Mouse (Mus musculus) splenic B cell, adult 2 months (primary cell): ENCODE measurements around the gene Cadps2.

Experiments used
- DNase-seq: peaks from one replicate; pipeline ENCODE4 v3.0.0-alpha.2; 2011; ENCODE audit warnings: low read depth, low spot score
- H3K27me3 ChIP-seq: 2 replicates; pipeline ENCODE4 v1.6.1; 2012; ENCODE audit warnings: mild to moderate bottlenecking, low read length, moderate library complexity, mixed read lengths; ENCODE audit not compliant: control insufficient read depth, poor library complexity, insufficient read depth, severe bottlenecking
- H3K36me3 ChIP-seq: 2 replicates; pipeline ENCODE4 v1.6.1; 2012; ENCODE audit warnings: mild to moderate bottlenecking, low read length, moderate library complexity, mixed read lengths; ENCODE audit not compliant: control insufficient read depth, poor library complexity, insufficient read depth, severe bottlenecking

Gene Cadps2

DNA sequence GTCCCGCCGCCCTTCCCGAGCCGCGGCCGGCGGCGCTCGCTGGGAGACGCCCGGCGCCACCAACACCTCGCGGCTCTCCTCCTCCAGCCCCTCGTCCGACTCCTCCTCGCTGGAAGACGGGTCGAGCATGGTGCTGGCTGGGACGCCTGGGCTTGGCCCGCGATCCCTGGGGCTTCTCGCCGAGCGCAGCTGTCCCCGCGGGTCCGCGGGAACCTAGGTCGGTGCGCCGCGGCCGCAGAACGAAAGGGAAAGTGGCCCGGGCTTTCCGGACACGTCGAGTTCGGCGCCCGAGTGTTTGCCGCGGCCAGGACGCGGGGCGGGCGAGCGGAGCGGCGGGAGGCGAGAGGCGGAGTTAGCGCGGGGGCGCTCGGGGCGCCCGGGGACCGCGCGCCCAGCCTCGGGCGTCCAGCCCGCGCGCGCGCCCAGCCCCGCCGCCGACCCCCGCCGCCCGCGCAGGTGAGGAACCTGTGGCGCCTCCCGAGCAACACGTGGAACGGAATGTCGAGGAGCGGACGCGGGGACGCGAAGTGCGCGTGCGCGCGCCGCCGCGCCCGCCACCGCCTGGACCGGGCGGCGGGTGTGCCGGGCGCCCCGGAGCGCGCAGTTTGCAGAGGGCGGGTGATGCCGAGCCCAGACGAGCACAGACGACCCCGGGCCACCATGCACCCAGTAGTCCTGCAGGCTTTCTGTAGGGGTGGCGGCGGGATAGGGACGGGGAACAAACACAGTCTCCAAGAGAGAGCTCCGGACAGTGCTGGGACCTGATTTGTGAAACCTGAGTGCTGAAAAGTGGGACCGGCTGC, at the start of gene Cadps2:
TSS of gene Cadps2 (minus strand) at position 413 of the 803 bp plus-strand sequence.
- DNase-seq: no peak
- H3K36me3 ChIP-seq: no peaks in the 10 kb centered on the region
- H3K27me3 ChIP-seq: no peaks in the 10 kb centered on the region

DNA sequence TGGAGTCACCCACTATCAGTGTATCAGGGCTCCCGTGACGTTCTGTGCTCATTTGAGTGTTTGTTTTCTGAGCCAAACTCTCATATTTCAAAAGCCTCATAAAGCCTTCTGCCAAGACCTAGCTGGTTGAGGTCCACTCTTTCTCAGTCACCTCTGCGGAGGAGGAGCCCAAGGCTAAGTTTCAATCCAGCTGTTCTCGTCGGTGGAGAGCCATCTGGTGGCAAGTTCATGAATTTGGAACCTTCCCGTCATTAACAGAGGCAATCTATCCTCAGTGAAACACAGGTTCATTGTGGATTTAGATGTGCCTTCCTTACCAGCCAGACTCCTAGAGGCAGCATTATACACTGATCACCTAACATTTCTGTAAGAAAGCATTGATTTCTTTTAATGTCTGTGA, 47.2 kb upstream of the Cadps2 start:
- Histone ChIP-seq H3K36me3 (no peaks in the 10 kb centered on the region), H3K27me3 (no peaks in the 10 kb centered on the region)
- no peak for DNase-seq

DNA sequence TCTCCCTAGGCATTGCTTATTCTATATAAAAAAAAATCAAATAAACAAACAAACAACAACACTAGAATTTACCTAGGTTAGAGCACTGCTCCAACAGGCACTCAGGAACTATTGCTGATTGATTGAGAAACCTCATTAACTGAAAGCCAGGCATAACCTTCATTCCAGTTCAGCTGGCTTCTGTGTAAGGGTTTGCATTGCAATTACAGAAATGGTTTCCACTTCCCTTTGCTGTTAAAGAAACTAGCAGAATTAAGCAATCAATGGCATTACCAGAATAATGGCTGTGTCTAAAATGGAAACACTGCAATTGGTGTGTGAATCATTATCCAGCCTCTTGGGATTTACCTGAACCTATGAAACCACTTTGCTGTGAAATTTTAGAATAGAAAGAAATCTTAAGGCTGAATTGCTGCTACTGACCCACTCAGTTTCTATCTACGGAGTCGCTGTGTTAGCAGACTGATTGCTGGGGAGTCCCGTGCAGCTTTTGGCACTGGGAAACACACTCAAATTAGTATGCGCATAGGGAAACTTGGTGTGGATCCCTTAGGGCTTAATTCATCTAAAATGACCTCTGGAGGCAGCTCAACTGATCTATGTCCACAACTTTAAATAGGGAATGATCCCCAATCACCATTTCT, 37.7 kb upstream of the Cadps2 start:
- DNase-seq: no peak
- Histone ChIP-seq H3K36me3 (no peaks in the 10 kb centered on the region), H3K27me3 (no peaks in the 10 kb centered on the region)

DNA sequence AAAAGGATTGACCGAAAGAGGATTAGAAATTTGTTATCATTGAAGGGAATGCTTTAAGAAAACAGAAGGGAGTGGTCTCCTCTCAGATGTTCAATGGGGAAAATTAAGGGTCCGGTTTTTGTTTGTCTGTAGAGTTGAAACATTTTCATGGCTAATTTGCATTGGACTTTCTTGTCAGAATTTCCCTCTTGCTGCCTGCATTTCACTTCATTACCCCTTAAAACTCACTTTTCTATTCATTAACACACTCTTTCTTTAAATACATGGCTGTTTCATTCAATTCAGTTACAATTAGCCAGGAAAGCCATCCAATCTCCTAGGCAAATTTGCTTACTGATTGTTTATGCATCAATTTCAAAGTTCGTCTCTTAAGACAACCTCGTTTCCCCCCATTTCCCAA, 37.1 kb upstream of the Cadps2 start:
- Histone ChIP-seq H3K27me3 (no peaks in the 10 kb centered on the region), H3K36me3 (no peaks in the 10 kb centered on the region)
- no peak for DNase-seq

DNA sequence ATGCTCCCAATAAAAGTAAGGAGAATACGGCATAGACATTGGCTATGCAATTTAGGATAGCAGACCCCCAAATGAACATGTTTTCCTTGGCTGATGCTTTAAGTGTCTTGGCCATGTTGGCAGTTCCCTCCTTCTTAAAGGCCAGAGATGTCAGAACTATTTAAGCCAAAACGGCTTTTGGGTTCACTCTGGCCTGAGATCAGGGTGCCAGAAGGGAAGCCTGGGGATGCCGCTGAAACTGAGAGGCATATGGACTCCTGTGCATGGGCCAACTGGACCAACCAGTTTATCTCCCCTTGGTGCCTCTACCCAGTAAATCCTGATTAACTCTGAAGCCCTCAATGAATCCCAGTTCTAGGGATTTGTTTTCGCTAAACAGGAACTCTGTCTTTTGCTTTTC, 34.6 kb upstream of the Cadps2 start:
- no peaks in the 10 kb centered on the region for H3K27me3 ChIP-seq
- DNase-seq: no peak
- H3K36me3 ChIP-seq: no peaks in the 10 kb centered on the region

DNA sequence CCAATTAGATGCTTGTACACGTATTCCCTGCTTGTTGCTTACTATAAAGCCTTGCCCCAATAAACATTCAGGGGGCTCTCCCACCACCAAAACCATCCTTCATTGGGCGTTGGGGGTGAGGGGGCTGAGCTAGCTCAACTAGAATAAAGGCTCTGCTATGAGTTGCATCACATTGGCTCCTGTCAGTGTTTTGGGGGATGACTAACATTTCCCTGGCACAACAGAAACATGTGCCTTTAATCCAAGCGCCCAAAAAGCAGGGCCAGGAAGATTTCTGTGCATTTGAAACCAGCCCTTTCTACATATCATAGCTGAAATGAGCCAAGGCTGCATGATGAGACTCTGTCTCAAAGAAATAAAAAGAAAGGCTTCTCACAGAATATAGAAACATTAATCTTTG, 34.0 kb upstream of the Cadps2 start:
- Histone ChIP-seq H3K27me3 (no peaks in the 10 kb centered on the region), H3K36me3 (no peaks in the 10 kb centered on the region)
- no peak for DNase-seq

DNA sequence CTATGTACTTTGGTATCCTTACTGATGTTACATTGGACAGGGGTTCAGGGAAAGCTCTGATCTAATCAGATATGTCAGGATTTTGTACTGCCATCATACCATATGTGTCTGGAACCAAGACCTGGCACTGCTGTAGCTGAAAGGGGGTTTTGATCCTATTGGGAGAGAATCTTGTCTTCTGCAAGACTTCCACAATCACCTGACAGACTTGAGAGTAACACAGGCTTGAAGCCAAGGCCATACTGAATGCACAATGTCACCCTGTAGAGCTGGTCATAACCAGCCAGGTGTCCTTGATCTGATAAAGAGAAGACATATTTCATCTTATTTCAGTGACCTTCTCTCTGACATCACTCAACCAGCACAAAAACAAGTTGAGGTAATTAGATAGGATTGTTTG, 30.8 kb upstream of the Cadps2 start:
- H3K27me3 ChIP-seq: no peaks in the 10 kb centered on the region
- no peaks in the 10 kb centered on the region for H3K36me3 ChIP-seq
- DNase-seq: no peak

DNA sequence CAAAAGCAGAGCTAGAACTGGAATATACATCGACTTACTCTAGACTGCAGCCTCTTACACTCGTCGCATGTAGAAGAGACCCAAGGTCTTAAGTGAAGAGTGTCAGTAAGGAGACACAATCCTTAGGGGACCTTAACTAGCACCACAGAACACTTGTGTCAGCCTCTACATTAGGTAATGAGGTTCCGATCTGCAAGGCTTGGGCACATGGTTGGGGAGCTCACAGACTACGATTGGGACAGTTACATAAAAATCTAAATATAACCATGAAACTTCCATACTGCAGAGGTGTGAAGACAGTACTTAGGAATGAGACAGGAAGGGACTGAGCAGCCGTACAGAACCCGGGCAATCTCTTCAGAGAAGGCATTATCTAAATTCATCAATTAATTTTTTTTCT, 27.1 kb upstream of the Cadps2 start:
- H3K27me3 ChIP-seq: no peaks in the 10 kb centered on the region
- no peaks in the 10 kb centered on the region for H3K36me3 ChIP-seq
- DNase-seq: no peak

DNA sequence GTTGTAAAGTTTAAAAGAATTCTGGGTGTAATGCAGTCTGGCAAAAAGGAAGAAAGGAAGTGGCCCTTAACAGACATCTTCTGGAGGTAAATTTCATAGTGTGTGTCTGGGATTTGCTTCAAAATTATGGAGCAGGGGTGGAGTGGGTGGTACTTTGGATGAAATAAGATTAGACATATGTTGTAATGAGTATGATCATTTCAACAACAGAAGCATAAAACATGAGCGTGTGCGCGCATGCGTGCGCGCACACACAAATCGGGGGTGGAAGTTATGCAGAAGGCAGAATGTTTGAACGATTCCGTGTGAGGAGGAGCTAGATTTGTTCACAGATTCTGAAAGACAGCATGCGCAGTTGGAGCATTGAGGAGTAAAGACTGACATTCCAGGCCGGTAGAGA, 14.2 kb upstream of the Cadps2 start:
- H3K36me3 ChIP-seq: no peaks in the 10 kb centered on the region
- no peak for DNase-seq
- no peaks in the 10 kb centered on the region for H3K27me3 ChIP-seq

DNA sequence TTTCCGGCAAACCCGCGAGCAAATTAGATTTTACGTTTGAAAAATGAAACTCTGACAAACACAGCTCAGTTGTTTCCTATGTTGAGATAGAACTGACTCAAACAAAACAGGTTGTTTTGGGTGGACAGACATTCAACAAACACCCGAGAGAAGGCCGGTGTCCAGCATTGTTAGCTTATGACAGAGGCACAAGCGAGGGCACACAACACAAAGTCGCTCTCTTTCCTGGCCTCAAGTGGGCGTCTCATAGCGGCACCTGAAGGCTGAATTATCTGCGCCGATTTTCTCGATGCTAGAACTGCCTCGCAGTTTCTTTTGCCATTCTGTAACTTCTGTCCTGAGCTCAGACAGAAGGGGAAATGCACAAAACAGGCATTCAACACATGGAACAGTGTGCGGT, 780 bp upstream of the Cadps2 start:
- no peaks in the 10 kb centered on the region for H3K36me3 ChIP-seq
- DNase-seq: no peak
- H3K27me3 ChIP-seq: no peaks in the 10 kb centered on the region

DNA sequence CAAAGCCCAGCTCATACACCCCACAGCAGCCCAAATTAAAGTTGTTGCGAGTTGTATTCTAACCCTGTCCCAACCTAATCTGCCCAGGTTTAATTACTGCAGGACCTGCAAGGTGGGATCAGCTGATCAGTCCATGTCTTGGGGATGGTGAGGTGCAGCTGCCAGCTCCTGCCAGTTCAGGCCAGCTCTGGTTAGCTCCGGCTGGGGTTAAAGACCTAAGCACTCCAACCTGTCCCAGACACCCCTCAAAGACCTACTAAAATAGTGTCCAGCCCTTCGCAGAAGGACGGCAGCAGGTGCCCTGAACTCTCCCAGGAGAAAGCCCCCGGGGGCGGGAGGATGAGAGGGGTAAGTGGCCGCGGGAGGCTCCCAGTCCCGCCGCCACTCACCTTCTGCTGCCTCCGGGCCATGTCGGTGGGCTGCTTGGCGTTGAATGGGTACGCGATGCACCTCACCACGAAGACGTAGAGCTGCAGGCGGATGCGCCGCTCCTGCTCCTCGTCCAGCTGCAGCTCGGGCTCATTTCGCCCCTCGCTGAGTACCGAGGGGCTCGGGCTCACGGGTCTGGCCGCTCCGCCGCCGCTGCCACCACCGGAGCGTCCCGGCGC, 716 bp downstream of the Cadps2 start:
- DNase-seq: no peak
- no peaks in the 10 kb centered on the region for H3K27me3 ChIP-seq

DNA sequence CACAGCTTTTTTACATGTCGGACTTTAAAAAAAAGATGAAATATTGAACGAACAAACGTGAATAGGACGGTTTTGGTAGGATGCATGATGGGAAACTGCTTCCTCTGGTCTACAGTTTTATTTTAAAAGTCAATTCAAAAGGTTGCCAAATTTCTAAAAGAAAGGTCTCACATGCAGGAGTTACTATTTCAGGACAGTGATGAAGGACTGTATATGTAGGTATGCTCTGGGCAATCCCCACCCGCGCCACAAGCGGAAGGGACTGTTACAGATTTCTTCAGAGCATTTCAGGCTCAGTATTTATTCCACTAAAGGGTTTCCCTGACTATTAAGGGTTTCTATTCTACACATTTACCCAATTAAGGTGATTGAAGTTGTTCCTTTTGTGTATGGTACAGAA, 1.6 kb downstream of the Cadps2 start:
- no peaks in the 10 kb centered on the region for H3K36me3 ChIP-seq
- no peaks in the 10 kb centered on the region for H3K27me3 ChIP-seq
- no peak for DNase-seq

More for the DNA sequence above, 716 bp downstream of the Cadps2 start:
- H3K36me3 ChIP-seq: no peaks in the 10 kb centered on the region

DNA sequence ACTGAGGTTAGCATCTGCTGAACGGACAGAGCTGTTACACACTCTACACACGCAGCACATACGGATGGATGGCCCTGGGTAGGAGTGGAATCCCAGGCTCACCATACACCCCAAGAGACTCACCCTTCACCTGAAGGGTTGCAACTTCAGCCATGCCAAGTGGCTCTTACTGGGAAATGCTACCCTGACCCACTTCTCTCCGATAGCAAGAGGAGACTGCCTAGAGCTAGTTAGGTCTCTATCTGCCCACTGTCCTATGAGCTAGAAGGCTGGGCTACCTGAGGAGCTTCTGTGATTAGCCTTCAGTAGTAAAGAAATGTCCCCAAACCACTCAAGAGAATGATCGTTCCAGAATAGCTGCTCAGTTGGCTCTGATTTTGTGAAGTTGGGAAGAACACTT, 2.1 kb downstream of the Cadps2 start:
- H3K36me3 ChIP-seq: no peaks in the 10 kb centered on the region
- DNase-seq: no peak
- H3K27me3 ChIP-seq: no peaks in the 10 kb centered on the region

DNA sequence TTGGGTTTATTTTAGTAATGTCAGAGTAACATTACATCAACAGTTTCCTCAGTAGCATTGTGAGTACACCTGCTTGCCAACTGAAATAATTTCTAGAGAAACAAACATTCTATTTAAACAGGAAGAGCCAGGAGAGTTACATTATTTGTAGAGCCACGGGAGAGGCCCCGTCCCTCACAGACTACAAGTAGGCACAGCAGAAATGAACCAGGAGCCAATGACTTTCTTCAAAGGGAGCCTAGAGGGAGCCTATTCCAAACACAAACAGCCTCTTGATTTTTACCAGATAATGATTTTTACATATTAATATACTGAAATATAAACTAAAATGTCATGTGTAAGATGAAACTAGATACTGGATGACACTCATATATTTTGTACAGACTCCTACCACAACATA, 2.5 kb downstream of the Cadps2 start:
- Histone ChIP-seq H3K27me3 (no peaks in the 10 kb centered on the region), H3K36me3 (no peaks in the 10 kb centered on the region)
- DNase-seq: no peak

DNA sequence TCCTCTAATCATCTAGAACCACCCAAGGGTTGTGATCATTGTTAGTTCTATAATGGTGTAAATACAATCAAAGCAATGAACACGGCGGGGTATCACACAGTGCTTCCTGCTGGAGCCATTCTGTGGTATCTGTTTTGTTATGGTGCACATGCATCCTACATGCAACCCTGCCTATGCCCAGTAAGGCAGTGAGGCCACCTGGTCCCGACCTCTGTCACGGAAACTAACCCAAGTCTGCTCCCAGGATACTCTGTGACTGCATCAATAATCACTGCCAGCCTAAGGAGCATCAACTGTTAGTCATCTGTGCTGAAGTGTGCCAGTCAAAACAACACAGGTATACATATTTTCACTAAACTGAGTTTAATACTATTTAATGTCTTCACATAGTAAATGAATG, 3.7 kb downstream of the Cadps2 start:
- no peaks in the 10 kb centered on the region for H3K36me3 ChIP-seq
- DNase-seq: no peak
- no peaks in the 10 kb centered on the region for H3K27me3 ChIP-seq
